Mouse (Mus musculus): ENCODE measurements around the gene Scimp. TPM values are rescaled to one million over a fixed set of nuclear protein-coding genes. Genes with fewer than 3 reads are reported as not detected.

Gene Scimp
- polyA plus RNA-seq, 1 experiment from 2014 or later: not detected

DNA sequence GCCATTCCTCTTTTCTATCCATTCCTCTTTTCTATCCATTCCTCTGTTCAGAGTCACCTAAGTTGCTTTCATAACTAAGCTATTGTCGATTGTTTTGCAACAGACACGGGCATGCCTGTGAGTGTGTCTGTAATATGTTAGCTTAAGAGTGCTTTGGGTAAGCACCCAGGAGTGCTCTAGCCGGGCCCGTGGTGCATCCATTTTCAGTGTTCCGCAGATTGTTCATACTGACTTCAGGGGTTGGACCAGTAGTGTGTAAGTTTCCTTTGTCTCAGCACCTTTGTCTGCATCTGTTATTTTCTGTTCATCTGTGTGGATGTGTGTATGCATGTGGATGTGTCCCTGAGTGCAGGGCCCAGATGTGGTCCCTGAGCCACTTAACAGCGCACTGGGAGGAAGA lies 34.8 kb downstream of the Scimp start:
- Histone ChIP-seq H3K27ac (replicated peaks; ENCODE audit: low read depth, low read length) (no peak overlapping the region), H3K4me2 (ENCODE audit: low read depth, low read length) (no peak overlapping the region), H3K9ac (replicated peaks; ENCODE audit: low read length) (no peak overlapping the region), H3K4me1 (ENCODE audit: control insufficient read depth, insufficient read depth, low read length) (no peaks in the 10 kb centered on the region), H3K36me3 (replicated peaks; ENCODE audit: control insufficient read depth, insufficient read depth, low read depth, low read length) (no peaks in the 10 kb centered on the region), H3K4me3 (ENCODE audit: low read depth, low read length) (no peak overlapping the region), H3K9me3 (replicated peaks; ENCODE audit: control insufficient read depth, low read length) (no peaks in the 10 kb centered on the region), H3K27me3 (ENCODE audit: control insufficient read depth, insufficient read depth, low read length) (no peaks in the 10 kb centered on the region)
- ATAC-seq (replicated peaks; ENCODE audit: insufficient number of reproducible peaks, low FRiP score, low TSS enrichment, low read depth): no peak
- DNase-seq (ENCODE audit: low spot score): no peak
- 70% methylated on average over 6 of the region's 6 CpGs for WGBS

DNA sequence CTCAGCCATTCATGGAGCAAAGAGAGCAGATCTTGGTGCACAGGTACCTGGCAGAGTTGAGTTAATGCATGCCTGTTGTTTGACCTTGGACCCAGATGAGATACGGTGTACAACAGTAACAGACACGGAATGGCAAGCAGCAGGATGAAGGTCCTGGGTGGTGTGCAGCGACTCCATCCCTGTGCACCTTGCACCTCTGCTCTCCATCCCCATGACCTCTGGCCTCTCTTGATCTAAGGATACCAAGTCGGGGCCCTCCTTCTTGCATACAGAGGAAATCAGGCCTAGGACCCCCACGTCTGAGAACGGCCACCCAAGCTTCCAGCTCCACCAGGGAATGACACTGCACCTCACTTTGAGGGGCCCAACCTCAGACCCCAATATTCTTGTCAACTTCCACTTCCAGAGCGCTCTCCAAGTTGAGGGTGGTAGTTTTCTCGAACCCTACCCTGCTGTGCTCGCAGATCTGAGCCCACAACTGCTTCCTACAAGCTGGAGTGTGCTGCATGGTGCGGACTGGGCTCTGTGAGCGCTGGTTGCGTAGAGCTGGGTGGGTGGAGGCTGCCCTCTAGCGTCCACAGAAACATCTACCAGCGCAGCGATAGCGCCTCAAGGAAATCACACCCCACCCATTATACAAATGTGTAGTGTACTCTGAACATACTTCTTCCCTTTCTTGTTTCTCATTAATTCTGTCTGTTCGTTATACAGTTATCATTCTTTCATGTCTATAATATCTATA lies 35.4 kb downstream of the Scimp start:
- Histone ChIP-seq H3K27ac (replicated peaks; ENCODE audit: low read depth, low read length) (no peak overlapping the region), H3K4me3 (ENCODE audit: low read depth, low read length) (no peak overlapping the region), H3K4me1 (ENCODE audit: control insufficient read depth, insufficient read depth, low read length) (no peaks in the 10 kb centered on the region), H3K36me3 (replicated peaks; ENCODE audit: control insufficient read depth, insufficient read depth, low read depth, low read length) (no peaks in the 10 kb centered on the region; the same call in 1 of the 2 replicates), H3K4me2 (ENCODE audit: low read depth, low read length) (no peak overlapping the region), H3K9ac (replicated peaks; ENCODE audit: low read length) (no peak overlapping the region), H3K9me3 (replicated peaks; ENCODE audit: control insufficient read depth, low read length) (no peaks in the 10 kb centered on the region), H3K27me3 (ENCODE audit: control insufficient read depth, insufficient read depth, low read length) (no peaks in the 10 kb centered on the region)
- WGBS: 28% methylated on average over 17 of the region's 17 CpGs
- DNase-seq (ENCODE audit: low spot score) (peak; percentile 79), ATAC-seq (replicated peaks; ENCODE audit: insufficient number of reproducible peaks, low FRiP score, low TSS enrichment, low read depth) (peak; percentile 72)

DNA sequence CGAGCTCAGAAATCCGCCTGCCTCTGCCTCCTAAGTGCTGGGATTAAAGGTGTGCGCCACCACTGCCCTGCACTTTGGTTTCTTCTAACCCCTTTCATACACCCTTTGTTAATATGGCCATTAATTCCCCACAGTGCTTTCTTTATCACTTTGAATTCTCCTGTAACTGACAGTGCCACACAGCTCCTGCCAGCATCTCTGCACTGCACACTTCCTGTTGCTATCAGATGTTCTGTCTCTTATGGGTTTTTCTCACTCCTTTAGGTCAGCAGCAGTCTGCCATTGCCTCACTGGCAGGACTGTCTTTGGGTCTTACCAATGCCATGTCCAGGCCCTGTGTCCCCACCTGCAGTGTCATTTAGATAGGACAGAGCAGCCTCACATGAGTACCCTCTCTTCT lies 41.6 kb downstream of the Scimp start:
- no peaks in the 10 kb centered on the region; the same call in 1 of the 2 replicates for H3K36me3 ChIP-seq (replicated peaks; ENCODE audit: control insufficient read depth, insufficient read depth, low read depth, low read length)
- no peak overlapping the region for H3K27ac ChIP-seq (replicated peaks; ENCODE audit: low read depth, low read length)
- H3K4me1 ChIP-seq (ENCODE audit: control insufficient read depth, insufficient read depth, low read length): no peaks in the 10 kb centered on the region
- H3K4me3 ChIP-seq (ENCODE audit: low read depth, low read length): no peak overlapping the region
- no peak overlapping the region for H3K4me2 ChIP-seq (ENCODE audit: low read depth, low read length)
- ATAC-seq (replicated peaks; ENCODE audit: insufficient number of reproducible peaks, low FRiP score, low TSS enrichment, low read depth) (no peak), DNase-seq (ENCODE audit: low spot score) (no peak)
- no peaks in the 10 kb centered on the region for H3K27me3 ChIP-seq (ENCODE audit: control insufficient read depth, insufficient read depth, low read length)
- 89% methylated on average over 3 of the region's 3 CpGs for WGBS
- H3K9me3 ChIP-seq (replicated peaks; ENCODE audit: control insufficient read depth, low read length): no peaks in the 10 kb centered on the region
- H3K9ac ChIP-seq (replicated peaks; ENCODE audit: low read length): no peak overlapping the region

DNA sequence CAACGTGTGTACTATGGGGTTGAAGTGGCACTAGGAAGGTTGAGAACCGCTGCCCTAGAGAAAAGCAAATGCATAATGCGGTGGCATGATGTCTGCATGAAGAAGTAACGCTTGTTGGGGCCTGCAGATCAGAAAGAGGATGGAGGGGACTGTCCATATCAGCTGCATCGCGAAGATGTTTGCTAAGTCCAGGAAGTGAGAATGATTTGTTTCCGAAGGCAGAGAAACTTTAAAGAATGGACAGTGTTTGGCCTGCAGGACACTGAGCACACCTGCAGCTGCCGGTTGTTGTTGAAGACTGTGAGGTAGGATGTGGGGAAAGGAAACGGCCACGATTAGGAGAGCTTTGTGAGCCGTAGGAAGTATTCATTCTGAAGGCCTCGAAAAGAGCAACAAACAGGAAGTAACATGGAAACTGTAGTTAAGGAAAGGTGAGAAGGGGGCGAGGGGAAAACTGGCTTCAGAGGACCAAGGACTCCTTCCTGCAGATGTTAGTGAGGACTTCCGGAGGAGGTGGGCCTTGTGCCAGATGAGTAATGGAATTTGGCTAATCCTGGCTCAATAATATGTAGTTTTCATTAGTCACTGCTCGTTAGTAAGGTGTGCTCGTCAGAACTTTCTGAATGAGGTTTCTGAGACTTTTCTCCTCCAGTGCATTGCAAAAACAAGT lies 46.5 kb downstream of the Scimp start:
- ATAC-seq (replicated peaks; ENCODE audit: insufficient number of reproducible peaks, low FRiP score, low TSS enrichment, low read depth) (no peak), DNase-seq (ENCODE audit: low spot score) (no peak)
- 79% methylated on average over 16 of the region's 16 CpGs for WGBS
- H3K27ac ChIP-seq (replicated peaks; ENCODE audit: low read depth, low read length): no peak overlapping the region
- no peak overlapping the region for H3K4me3 ChIP-seq (ENCODE audit: low read depth, low read length)
- 0 out of 2 replicates have a peak, but pooled peaks cover 3% of the 10 kb centered on the region for H3K4me1 ChIP-seq (ENCODE audit: control insufficient read depth, insufficient read depth, low read length)
- H3K27me3 ChIP-seq (ENCODE audit: control insufficient read depth, insufficient read depth, low read length): no peaks in the 10 kb centered on the region
- no peaks in the 10 kb centered on the region for H3K36me3 ChIP-seq (replicated peaks; ENCODE audit: control insufficient read depth, insufficient read depth, low read depth, low read length)
- H3K9ac ChIP-seq (replicated peaks; ENCODE audit: low read length): no peak overlapping the region
- no peak overlapping the region for H3K4me2 ChIP-seq (ENCODE audit: low read depth, low read length)
- no peaks in the 10 kb centered on the region for H3K9me3 ChIP-seq (replicated peaks; ENCODE audit: control insufficient read depth, low read length)

DNA sequence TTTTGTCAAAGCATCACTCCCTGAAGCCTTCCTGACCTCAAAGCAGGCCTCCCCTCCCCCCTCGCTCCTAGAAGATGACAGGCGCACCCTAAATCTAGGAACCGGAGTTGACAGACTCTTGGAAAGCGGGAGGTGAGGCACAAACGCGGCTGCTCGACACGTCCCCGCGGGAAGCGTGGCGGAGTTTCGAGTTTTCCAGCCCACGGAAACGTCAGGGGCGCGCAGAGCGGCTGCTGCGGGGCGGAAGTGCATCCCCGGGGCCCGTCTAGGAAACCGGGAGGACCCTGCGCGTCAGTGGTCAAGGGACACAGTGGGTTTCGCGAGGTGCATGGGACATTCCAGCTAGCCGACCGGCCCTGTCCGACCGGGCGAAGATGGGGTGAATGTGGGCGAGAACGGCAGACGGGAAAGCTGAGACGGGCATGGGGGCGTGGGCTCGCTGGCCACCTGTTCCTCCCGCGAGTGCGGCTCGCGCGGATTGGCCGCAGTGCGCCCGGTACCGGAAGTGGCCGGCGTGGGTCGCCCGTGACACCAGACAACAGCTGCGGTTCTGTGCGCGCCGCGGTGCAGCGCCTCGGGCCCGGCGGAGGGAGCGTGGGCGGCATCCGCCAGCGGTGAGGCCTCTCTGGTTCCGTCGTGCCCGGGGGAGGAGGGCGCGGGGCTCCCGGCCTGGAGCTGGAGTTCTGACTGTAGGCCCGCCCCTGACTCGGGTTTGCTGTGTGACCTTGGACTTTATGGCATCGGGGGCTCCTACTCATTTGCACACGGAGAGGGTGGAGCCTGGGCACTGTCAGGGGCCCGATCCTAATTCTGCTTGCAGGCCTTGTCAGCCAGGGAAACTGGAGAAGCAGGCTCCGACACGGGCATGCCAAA lies 48.2 kb downstream of the Scimp start, which contains the start of gene Zfp3:
Gene Zfp3 (plus strand): TSS at position 274 of the 873 bp plus-strand sequence.
- Histone ChIP-seq H3K27ac (replicated peaks; ENCODE audit: low read depth, low read length) (peak within 1 kb of the TSS; percentile 41; the same call in 1 of the 2 replicates), H3K9ac (replicated peaks; ENCODE audit: low read length) (peak within 1 kb of the TSS; percentile 79), H3K4me2 (ENCODE audit: low read depth, low read length) (peak within 1 kb of the TSS; percentile 86), H3K4me1 (ENCODE audit: control insufficient read depth, insufficient read depth, low read length) (0 out of 2 replicates have a peak, but pooled peaks cover 3% of the 10 kb centered on the region), H3K9me3 (replicated peaks; ENCODE audit: control insufficient read depth, low read length) (no peaks in the 10 kb centered on the region), H3K4me3 (ENCODE audit: low read depth, low read length) (peak within 1 kb of the TSS; percentile 74), H3K27me3 (ENCODE audit: control insufficient read depth, insufficient read depth, low read length) (no peaks in the 10 kb centered on the region), H3K36me3 (replicated peaks; ENCODE audit: control insufficient read depth, insufficient read depth, low read depth, low read length) (no peaks in the 10 kb centered on the region)
- peak; percentile 76 for ATAC-seq (replicated peaks; ENCODE audit: insufficient number of reproducible peaks, low FRiP score, low TSS enrichment, low read depth)
- under 1% methylated on average over 78 of the region's 78 CpGs for WGBS
- DNase-seq (ENCODE audit: low spot score): peak; percentile 65

DNA sequence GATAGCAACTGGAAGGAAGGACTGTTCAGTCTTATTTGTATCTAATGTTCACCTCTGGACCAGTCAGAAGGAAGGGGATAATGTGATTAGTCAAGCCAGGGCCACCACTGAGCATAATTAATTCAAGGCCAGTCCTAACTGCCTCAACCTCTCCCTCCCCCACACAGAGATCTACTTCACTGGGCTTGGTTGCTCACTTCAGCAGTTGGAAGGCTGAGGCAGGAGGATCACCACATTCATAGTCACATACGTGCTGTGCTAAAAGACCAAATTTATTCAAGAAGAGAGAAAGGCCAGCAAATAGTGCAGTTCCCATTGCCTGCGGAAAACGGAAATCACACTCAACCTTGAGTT lies 48.8 kb downstream of the Scimp start:
- H3K9ac ChIP-seq (replicated peaks; ENCODE audit: low read length): peak overlapping the region; percentile 79
- no peaks in the 10 kb centered on the region for H3K9me3 ChIP-seq (replicated peaks; ENCODE audit: control insufficient read depth, low read length)
- H3K27ac ChIP-seq (replicated peaks; ENCODE audit: low read depth, low read length): no peak overlapping the region
- WGBS: 28% methylated on average over 3 of the region's 3 CpGs
- H3K4me2 ChIP-seq (ENCODE audit: low read depth, low read length): peak overlapping the region; percentile 86
- DNase-seq (ENCODE audit: low spot score) (peak; percentile 28), ATAC-seq (replicated peaks; ENCODE audit: insufficient number of reproducible peaks, low FRiP score, low TSS enrichment, low read depth) (no peak)
- peak overlapping the region; percentile 74 for H3K4me3 ChIP-seq (ENCODE audit: low read depth, low read length)
- H3K4me1 ChIP-seq (ENCODE audit: control insufficient read depth, insufficient read depth, low read length): 0 out of 2 replicates have a peak, but pooled peaks cover 3% of the 10 kb centered on the region
- no peaks in the 10 kb centered on the region for H3K36me3 ChIP-seq (replicated peaks; ENCODE audit: control insufficient read depth, insufficient read depth, low read depth, low read length)
- H3K27me3 ChIP-seq (ENCODE audit: control insufficient read depth, insufficient read depth, low read length): no peaks in the 10 kb centered on the region

DNA sequence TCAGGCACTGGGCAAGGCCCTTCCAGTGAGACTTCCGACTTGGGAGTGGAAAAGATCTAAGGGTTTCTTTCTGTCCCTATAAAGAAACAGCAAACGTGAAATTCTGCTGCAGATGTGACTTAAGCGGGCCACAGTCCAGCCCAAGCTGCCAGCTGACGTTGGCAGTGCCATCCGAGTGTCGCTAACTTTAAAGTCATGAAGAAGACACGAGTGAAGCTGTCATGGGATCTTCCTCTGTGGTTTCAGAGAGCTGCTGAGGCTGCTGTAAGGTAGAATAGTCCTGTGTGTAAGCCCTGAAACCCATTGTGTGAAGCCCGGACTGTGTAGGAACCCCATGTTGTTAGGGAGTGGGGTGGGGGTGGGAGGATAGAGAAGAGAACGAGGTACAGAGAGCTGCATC lies 49.7 kb downstream of the Scimp start:
- H3K4me2 ChIP-seq (ENCODE audit: low read depth, low read length): no peak overlapping the region
- no peak overlapping the region for H3K27ac ChIP-seq (replicated peaks; ENCODE audit: low read depth, low read length)
- WGBS: 85% methylated on average over 9 of the region's 9 CpGs
- H3K27me3 ChIP-seq (ENCODE audit: control insufficient read depth, insufficient read depth, low read length): no peaks in the 10 kb centered on the region
- no peaks in the 10 kb centered on the region for H3K36me3 ChIP-seq (replicated peaks; ENCODE audit: control insufficient read depth, insufficient read depth, low read depth, low read length)
- DNase-seq (ENCODE audit: low spot score) (no peak), ATAC-seq (replicated peaks; ENCODE audit: insufficient number of reproducible peaks, low FRiP score, low TSS enrichment, low read depth) (no peak)
- no peak overlapping the region for H3K9ac ChIP-seq (replicated peaks; ENCODE audit: low read length)
- H3K9me3 ChIP-seq (replicated peaks; ENCODE audit: control insufficient read depth, low read length): no peaks in the 10 kb centered on the region
- H3K4me1 ChIP-seq (ENCODE audit: control insufficient read depth, insufficient read depth, low read length): 0 out of 2 replicates have a peak, but pooled peaks cover 3% of the 10 kb centered on the region
- H3K4me3 ChIP-seq (ENCODE audit: low read depth, low read length): no peak overlapping the region

Measured in embryonic facial prominence, embryonic 11.5 days (tissue).